Mouse (Mus musculus): ENCODE data around the gene Milr1.

DNA sequence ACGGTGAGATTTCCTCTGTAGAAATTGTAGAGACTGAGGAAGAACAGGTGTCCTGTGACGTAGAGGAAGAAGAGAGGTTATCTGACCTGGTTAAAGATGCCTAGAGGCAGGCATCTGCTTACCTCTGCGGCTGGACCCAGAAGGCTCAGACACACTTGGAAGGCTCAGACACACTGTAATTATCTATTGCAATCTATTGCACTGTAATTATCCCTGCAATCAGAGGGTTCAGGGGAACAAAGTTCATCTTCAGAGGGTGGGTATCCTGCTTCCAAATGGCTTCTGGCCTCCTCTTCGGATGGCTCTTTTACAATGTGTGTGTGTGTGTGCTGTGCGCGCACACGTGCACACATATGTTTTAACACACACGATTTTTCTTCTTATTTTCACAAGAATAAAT, 30.6 kb upstream of the Milr1 start:
- TF ChIP-seq CTCF (IDR thresholded peaks at IDR 0.05) (no peak), POLR2A (IDR thresholded peaks at IDR 0.05; ENCODE audit: insufficient read depth, low read depth, low read length) (no peak)

Measured in heart, adult 2 months (tissue).